Mouse (Mus musculus): ENCODE results near the gene Upk1a.

DNA sequence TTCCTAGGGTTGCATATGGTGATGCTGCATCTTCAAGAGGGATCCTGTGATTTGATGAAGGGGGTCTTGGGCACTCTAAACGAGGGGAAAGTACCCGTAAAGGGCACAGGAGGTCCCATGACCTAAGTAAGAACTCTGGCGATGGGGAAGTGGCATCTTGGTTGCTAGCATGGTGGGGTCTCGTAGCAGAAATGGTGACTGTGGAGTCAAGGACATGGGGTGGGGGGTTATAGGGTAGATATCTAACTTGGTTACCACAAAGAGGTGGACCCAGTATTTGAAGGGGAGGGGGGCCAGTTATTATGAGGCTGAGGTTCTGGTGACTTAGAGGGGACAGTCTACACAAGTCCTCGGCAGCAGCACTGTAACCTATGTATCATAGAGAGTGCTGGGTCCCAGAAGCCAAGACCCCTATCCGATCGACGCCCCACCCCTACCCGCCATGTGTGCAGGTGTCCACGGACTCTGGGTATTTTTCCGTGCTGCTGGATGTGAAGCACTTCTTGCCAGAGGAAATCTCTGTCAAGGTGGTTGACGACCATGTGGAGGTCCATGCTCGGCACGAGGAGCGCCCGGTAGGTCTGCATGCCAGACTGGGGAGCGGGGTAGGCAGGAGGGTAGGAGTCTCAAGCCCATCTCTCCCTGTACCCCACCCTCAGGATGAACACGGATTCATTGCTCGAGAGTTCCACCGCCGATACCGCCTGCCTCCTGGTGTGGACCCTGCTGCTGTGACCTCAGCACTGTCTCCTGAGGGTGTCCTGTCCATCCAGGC, 58.6 kb downstream of the Upk1a start:
- no peak for TF ChIP-seq CTCF (IDR thresholded peaks at IDR 0.05; ENCODE audit: borderline replicate concordance, extremely low read depth, insufficient read depth, insufficient read length)
- no peak for TF ChIP-seq POLR2A (IDR thresholded peaks at IDR 0.05; ENCODE audit: borderline replicate concordance, extremely low read depth, insufficient read depth, insufficient read length, poor library complexity, severe bottlenecking)
